ENCODE assay signal across 25 mouse cellular contexts in genomic region chr5:25153491-25153890, GRCm38 (mm10). TPM values are rescaled to one million over a fixed set of nuclear protein-coding genes. Genes with fewer than 3 reads are reported as not detected.
A peak's percentile ranks its signal among the peaks of the same experiment; 100 is the strongest.
DNase-seq lines count a peak whose midpoint lies in the region; ATAC-seq and TF ChIP-seq lines count a peak whose summit lies in the region.
"Had no signal": no experiment of that assay in that cellular context is flagged by ENCODE, and none has a peak within 500 bp of the region (broad histone marks: within the 10 kb centered on the region; RNA-seq: fewer than 3 reads in every experiment).

No protein-coding gene starts in this region.

- no peak for TF ChIP-seq CTCF in intestine, postnatal 0 days (IDR thresholded peaks at IDR 0.05; ENCODE audit: low read depth)

- no peaks in the 10 kb centered on the region for H3K4me1 ChIP-seq in intestine, embryonic 14.5 days (replicated peaks; ENCODE audit: control insufficient read depth, insufficient read depth, low read length)
- no peaks in the 10 kb centered on the region for H3K4me1 ChIP-seq in intestine, postnatal 0 days (replicated peaks; ENCODE audit: control insufficient read depth, insufficient read depth, low read length)
- H3K4me1 ChIP-seq in liver, embryonic 16.5 days (ENCODE audit: control insufficient read depth, low read depth, low read length) = no peaks in the 10 kb centered on the region
- no peaks in the 10 kb centered on the region for H3K4me1 ChIP-seq in limb, embryonic 10.5 days
- H3K4me1 ChIP-seq in kidney, embryonic 15.5 days = peaks cover 3% of the 10 kb centered on the region; the same call in 1 of the 2 replicates
- H3K4me1 ChIP-seq: embryonic facial prominence, embryonic 13.5 days; embryonic facial prominence, embryonic 15.5 days had no signal

- peak; percentile 16 for DNase-seq in intestine, embryonic 14.5 days (ENCODE audit: low spot score)
- DNase-seq in liver = no peak
- peak; percentile 15 for DNase-seq in limb, embryonic 10.5 days (ENCODE audit: low spot score)
- DNase-seq: adrenal gland, postnatal 10 days; adrenal gland, postnatal 25 days; cerebellum, adult 11 months; cerebellum, adult 18-20 months; cerebellum, adult 8-10 months; cerebellum, adult 9-11 months; cerebellum, postnatal 14 days; cerebellum, postnatal 36 days; embryo, embryonic 11 days had no signal

- H3K4me2 ChIP-seq in intestine, embryonic 14.5 days (ENCODE audit: low read length) = no peak overlapping the region
- no peak overlapping the region for H3K4me2 ChIP-seq in intestine, postnatal 0 days (replicated peaks; ENCODE audit: low read depth)
- H3K4me2 ChIP-seq in liver, embryonic 16.5 days (ENCODE audit: low read depth, low read length) = no peak overlapping the region
- no peak overlapping the region for H3K4me2 ChIP-seq in kidney, embryonic 15.5 days
- H3K4me2 ChIP-seq: embryonic facial prominence, embryonic 13.5 days; embryonic facial prominence, embryonic 15.5 days; forebrain, embryonic 12.5 days had no signal

- no peaks in the 10 kb centered on the region for H3K27me3 ChIP-seq in intestine, embryonic 14.5 days (replicated peaks; ENCODE audit: control insufficient read depth, insufficient read depth, low read length)
- no peaks in the 10 kb centered on the region for H3K27me3 ChIP-seq in intestine, postnatal 0 days (replicated peaks; ENCODE audit: control insufficient read depth, insufficient read depth, low read length)
- no peaks in the 10 kb centered on the region for H3K27me3 ChIP-seq in liver, embryonic 16.5 days (ENCODE audit: control insufficient read depth, insufficient read depth, low read depth, low read length)
- H3K27me3 ChIP-seq in limb, embryonic 10.5 days (ENCODE audit: low read depth, poor library complexity, severe bottlenecking) = no peaks in the 10 kb centered on the region
- H3K27me3 ChIP-seq in kidney, embryonic 15.5 days = no peaks in the 10 kb centered on the region
- H3K27me3 ChIP-seq: embryonic facial prominence, embryonic 13.5 days; embryonic facial prominence, embryonic 15.5 days; forebrain, embryonic 12.5 days had no signal

- H3K9ac ChIP-seq in intestine, embryonic 14.5 days (ENCODE audit: low read length) = no peak overlapping the region
- H3K9ac ChIP-seq in intestine, postnatal 0 days (ENCODE audit: low read depth, low read length) = no peak overlapping the region
- no peak overlapping the region for H3K9ac ChIP-seq in liver, embryonic 16.5 days (ENCODE audit: low read depth, low read length)
- H3K9ac ChIP-seq in kidney, embryonic 15.5 days = no peak overlapping the region
- H3K9ac ChIP-seq: embryonic facial prominence, embryonic 13.5 days; embryonic facial prominence, embryonic 15.5 days; forebrain, embryonic 12.5 days had no signal

- no peak overlapping the region for H3K4me3 ChIP-seq in intestine, embryonic 14.5 days (ENCODE audit: low read depth, low read length)
- H3K4me3 ChIP-seq in intestine, postnatal 0 days (ENCODE audit: low read depth, low read length) = no peak overlapping the region
- H3K4me3 ChIP-seq in liver, embryonic 16.5 days (ENCODE audit: low read depth, low read length) = no peak overlapping the region
- no peak overlapping the region for H3K4me3 ChIP-seq in limb, embryonic 10.5 days
- no peak overlapping the region for H3K4me3 ChIP-seq in kidney, embryonic 15.5 days (replicated peaks)
- H3K4me3 ChIP-seq: embryonic facial prominence, embryonic 13.5 days; embryonic facial prominence, embryonic 15.5 days; erythroblast, embryonic 14.5 days; forebrain, embryonic 10.5 days; forebrain, embryonic 12.5 days had no signal

- H3K36me3 ChIP-seq in intestine, embryonic 14.5 days (ENCODE audit: control insufficient read depth, insufficient read depth, low read length) = no peaks in the 10 kb centered on the region
- H3K36me3 ChIP-seq in intestine, postnatal 0 days (ENCODE audit: control insufficient read depth, insufficient read depth) = no peaks in the 10 kb centered on the region
- H3K36me3 ChIP-seq in liver, embryonic 16.5 days (ENCODE audit: control insufficient read depth, insufficient read depth) = no peaks in the 10 kb centered on the region
- H3K36me3 ChIP-seq in limb, embryonic 10.5 days = no peaks in the 10 kb centered on the region
- H3K36me3 ChIP-seq in kidney, embryonic 15.5 days = no peaks in the 10 kb centered on the region
- H3K36me3 ChIP-seq: embryonic facial prominence, embryonic 13.5 days; embryonic facial prominence, embryonic 15.5 days; forebrain, embryonic 10.5 days; forebrain, embryonic 12.5 days had no signal

- H3K9me3 ChIP-seq in intestine, embryonic 14.5 days (ENCODE audit: control insufficient read depth, low read length) = no peaks in the 10 kb centered on the region
- no peaks in the 10 kb centered on the region for H3K9me3 ChIP-seq in intestine, postnatal 0 days (ENCODE audit: control insufficient read depth)
- no peaks in the 10 kb centered on the region for H3K9me3 ChIP-seq in liver, embryonic 16.5 days (replicated peaks; ENCODE audit: control insufficient read depth, low read length)
- no peaks in the 10 kb centered on the region for H3K9me3 ChIP-seq in limb, embryonic 10.5 days (replicated peaks)
- H3K9me3 ChIP-seq in kidney, embryonic 15.5 days (replicated peaks) = no peaks in the 10 kb centered on the region
- H3K9me3 ChIP-seq: embryonic facial prominence, embryonic 15.5 days; forebrain, embryonic 10.5 days; forebrain, embryonic 12.5 days had no signal

- H3K27ac ChIP-seq in intestine, embryonic 14.5 days (ENCODE audit: low read depth) = no peak overlapping the region
- no peak overlapping the region for H3K27ac ChIP-seq in intestine, postnatal 0 days (ENCODE audit: low read depth, low read length)
- no peak overlapping the region for H3K27ac ChIP-seq in liver, embryonic 16.5 days (ENCODE audit: low read length)
- no peak overlapping the region for H3K27ac ChIP-seq in limb, embryonic 10.5 days
- H3K27ac ChIP-seq in kidney, embryonic 15.5 days = no peak overlapping the region
- H3K27ac ChIP-seq: embryonic facial prominence, embryonic 13.5 days; embryonic facial prominence, embryonic 15.5 days; forebrain, embryonic 12.5 days had no signal

- WGBS in intestine, embryonic 14.5 days = 87% methylated on average over 2 of the region's 2 CpGs
- WGBS in intestine, postnatal 0 days = 74% methylated on average over 2 of the region's 2 CpGs
- WGBS in liver, embryonic 16.5 days (ENCODE audit: insufficient replicate concordance) = 50% methylated on average over 2 of the region's 2 CpGs
- WGBS in limb, embryonic 10.5 days = 87% methylated on average over 2 of the region's 2 CpGs
- 78% methylated on average over 2 of the region's 2 CpGs for WGBS in kidney, embryonic 15.5 days

- no peak for ATAC-seq in intestine, embryonic 14.5 days (replicated peaks; ENCODE audit: low FRiP score, low TSS enrichment, low read depth)
- no peak for ATAC-seq in intestine, postnatal 0 days
- peak; percentile 50 for ATAC-seq in liver, embryonic 16.5 days (ENCODE audit: low read depth)
- no peak for ATAC-seq in kidney, embryonic 15.5 days (replicated peaks; ENCODE audit: low FRiP score)
- ATAC-seq: forebrain, embryonic 14.5 days had no signal

RNA-seq across cellular contexts. Expression of gene Galntl5, which starts 27.8 kb away (rescaled TPM):
- not detected in 2 replicates for polyA plus RNA-seq in intestine, embryonic 14.5 days (2014; fragmentation: Nextera tagmentation; extraction: Ambion mirVana)
- not detected in 2 replicates for polyA plus RNA-seq in intestine, postnatal 0 days (2015; fragmentation: Nextera tagmentation; extraction: Ambion mirVana)
- not detected in 2 replicates for polyA plus RNA-seq in liver, embryonic 16.5 days (2015; fragmentation: Nextera tagmentation; extraction: Ambion mirVana)
- not detected in 2 replicates for polyA plus RNA-seq in limb, embryonic 10.5 days (2016; fragmentation: Nextera tagmentation; extraction: Ambion mirVana)
- not detected in 2 replicates for polyA plus RNA-seq in kidney, embryonic 15.5 days (2015; fragmentation: Nextera tagmentation; extraction: Ambion mirVana)
- polyA plus RNA-seq: adrenal gland, adult 2 months; brain, embryonic 14.5 days; C2C12; embryonic facial prominence, embryonic 11.5 days; embryonic facial prominence, embryonic 13.5 days; embryonic facial prominence, embryonic 15.5 days; erythroblast, embryonic 14.5 days; forebrain, embryonic 10.5 days; forebrain, embryonic 12.5 days; forebrain, embryonic 14.5 days had no signal

RNA-seq across cellular contexts. Expression of gene Prkag2, which starts 53.0 kb away (rescaled TPM):
- 52.1 and 54.0 TPM in 2 replicates for polyA plus RNA-seq in intestine, embryonic 14.5 days (2014; fragmentation: Nextera tagmentation; extraction: Ambion mirVana)
- 38.3 and 42.7 TPM in 2 replicates for polyA plus RNA-seq in intestine, postnatal 0 days (2015; fragmentation: Nextera tagmentation; extraction: Ambion mirVana)
- polyA plus RNA-seq in liver, embryonic 16.5 days (2015; fragmentation: Nextera tagmentation; extraction: Ambion mirVana) = 4.3 and 4.8 TPM in 2 replicates
- 33.3 and 35.1 TPM in 2 replicates for polyA plus RNA-seq in limb, embryonic 10.5 days (2016; fragmentation: Nextera tagmentation; extraction: Ambion mirVana)
- 38.2 and 40.3 TPM in 2 replicates for polyA plus RNA-seq in kidney, embryonic 15.5 days (2015; fragmentation: Nextera tagmentation; extraction: Ambion mirVana)
